Mouse (Mus musculus): Measurements from ENCODE around the gene Rasgrf1. TPM values are rescaled to one million over a fixed set of nuclear protein-coding genes. Genes with fewer than 3 reads are reported as not detected.
"Not testable (repeated sequence)": the region's sequence is repeated elsewhere in the genome, so short reads cannot be mapped to it uniquely, and the experiment has no call there.

Gene Rasgrf1
- total RNA-seq, 2 experiments from 2014 or later = not detected

DNA sequence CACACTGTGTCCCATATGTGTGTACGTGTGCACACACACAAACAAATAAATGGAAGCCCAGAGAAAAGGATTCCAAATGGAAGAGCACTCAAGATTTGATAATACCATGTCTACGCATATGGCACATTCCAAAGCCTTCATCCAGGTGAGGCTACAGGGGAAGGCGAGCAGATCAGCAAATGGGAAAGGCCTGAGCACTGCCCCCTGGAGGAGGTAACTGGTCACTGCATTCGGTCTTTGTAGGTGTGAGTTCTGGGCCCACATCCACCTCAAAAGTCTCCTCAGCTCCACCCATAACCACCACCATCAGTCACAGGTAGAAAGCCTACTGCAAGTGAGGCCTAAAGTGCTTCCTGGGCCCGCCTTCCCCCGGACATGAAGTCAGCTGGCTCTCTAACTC is 118.0 kb downstream of the Rasgrf1 start:
- DNase-seq = no peak
- intact Hi-C loops (cut with DNase I) = no loop called here

DNA sequence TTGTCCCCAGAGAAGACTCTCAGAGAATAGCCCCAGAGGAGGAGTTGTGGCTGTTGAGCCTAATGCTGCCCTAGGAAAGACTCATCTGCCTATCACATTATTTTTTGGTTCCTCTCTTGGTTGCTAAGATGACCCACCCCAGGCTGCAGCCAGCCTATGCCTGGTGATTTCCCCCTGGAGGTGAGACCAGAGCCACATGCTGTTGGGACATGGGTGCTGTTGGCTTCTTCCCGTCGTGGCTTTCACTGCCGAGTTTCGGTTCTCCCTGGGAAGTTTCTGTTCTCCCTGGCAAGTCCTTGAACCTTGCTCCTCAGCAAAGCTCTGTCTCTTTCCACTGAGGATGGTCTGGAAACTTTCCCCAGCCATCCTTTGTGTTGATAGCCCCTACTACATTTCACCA is 124.2 kb downstream of the Rasgrf1 start:
- no peak for DNase-seq
- intact Hi-C loops (cut with DNase I) = no loop called here

DNA sequence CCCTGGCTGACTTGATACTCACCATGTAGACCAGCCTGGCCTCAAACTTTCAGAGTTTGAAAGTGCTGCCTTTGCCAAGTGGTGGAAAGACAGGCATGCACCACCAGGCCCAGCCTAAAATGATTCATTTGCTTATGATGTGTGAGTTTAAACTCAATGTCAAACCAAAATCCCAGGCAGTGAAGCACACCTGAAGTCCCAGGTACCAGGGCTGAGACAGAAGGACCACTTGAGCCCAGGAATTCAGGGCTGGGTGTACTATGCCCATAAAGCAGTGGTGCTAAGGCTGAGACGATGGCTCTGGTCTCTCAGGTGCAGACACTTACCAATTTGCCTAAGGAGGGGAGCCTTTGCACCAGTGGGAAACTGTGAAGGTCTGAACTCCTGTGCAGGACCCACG is 125.5 kb downstream of the Rasgrf1 start:
- intact Hi-C loops (cut with DNase I) = no loop called here
- no peak for DNase-seq

DNA sequence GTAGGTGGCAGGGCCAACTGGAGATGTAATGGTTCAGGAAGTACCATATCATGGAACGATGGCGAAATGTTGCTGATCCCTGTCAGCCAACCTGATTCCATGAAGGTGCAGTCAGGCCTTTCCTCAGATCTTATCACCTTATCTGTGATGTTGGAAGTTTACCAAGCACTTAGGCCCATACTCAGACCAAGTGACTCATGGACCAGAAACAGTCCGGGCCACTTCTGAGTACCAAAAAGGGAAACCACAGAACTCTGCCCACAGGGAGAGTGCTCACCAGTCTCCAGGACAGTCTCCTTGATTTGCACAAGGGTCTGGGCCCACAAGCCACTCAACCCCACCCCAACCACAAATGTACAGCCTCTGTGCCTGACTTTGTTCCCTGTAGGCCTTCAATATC is 126.1 kb downstream of the Rasgrf1 start:
- intact Hi-C loops (cut with DNase I) = no loop called here
- DNase-seq = no peak

DNA sequence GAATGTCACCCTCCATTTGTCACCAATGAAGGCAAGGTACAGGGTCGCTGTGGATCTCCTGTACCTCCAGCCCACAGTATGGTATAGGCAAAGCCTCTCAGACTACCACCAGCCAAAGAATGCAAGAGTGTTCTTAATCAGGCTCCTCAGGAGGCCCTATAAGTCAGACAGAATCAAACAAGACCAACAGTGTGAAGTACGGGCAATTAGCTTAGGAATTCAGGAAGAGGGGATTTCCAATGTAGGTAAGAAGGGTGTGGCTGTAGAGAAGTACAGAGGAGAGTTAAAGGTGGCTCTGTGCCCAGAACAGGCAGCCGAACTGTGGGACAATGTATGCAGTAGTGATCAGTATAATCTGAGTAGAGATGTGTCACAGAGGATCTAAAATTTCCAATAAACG is 126.6 kb downstream of the Rasgrf1 start:
- DNase-seq = no peak
- intact Hi-C loops (cut with DNase I) = no loop called here

DNA sequence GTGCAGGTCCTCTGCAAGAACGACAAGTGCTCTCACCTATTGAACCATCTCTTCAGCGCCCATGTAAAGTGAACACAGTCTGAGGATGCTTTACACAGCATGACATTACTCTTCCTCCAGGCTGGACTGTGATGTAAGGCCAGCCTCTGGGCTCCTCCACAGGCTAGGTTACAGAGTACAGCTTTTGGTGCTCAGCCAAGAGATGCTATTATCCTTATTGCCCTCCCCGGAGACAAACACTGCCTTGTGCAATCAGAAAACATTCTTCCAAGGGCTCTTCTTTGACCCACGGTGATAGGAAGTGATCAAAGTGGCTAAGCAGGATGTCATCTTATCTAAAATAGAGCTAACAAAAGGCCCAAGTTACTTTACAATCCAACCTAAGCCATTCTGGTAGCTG is 128.8 kb downstream of the Rasgrf1 start:
- intact Hi-C loops (cut with DNase I) = no loop called here
- no peak for DNase-seq

DNA sequence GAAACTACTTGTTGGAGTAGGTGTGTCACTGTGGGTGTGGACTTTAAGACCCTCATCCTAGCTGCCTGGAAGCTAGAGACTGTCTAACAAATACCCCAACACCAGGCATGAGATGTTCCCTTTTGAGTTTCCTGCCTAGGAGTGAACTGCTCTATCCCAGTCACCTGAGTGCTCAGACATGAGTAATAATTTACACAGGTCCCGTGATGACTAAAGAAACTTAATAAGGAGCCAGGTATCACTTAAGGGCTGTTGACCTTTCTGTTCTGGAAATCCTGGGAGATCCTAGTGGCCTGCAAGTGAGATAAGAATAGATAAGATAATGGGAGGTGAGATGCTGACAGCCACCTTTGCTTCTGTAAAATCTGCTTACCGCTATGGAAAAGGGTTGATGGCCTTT is 131.2 kb downstream of the Rasgrf1 start:
- intact Hi-C loops (cut with DNase I) = no loop called here
- no peak for DNase-seq

DNA sequence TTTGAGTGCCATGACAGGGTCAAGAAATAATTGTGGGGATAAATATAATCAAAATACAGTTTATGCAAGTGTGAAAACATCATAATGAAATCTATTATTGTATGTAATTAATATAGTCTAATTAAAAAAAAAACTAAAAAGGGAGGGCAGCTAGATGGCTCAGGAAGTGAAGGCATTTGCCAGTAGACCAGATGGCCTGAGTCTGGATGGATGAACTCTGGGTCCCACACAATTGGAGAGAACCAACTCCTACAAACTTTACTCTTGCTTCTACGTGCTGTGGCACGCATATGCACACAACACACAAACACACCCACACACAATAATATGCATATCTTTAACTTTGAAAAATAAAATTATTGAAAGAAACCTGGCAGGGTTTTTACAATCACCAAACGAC is 131.8 kb downstream of the Rasgrf1 start:
- intact Hi-C loops (cut with DNase I) = no loop called here
- DNase-seq = no peak

DNA sequence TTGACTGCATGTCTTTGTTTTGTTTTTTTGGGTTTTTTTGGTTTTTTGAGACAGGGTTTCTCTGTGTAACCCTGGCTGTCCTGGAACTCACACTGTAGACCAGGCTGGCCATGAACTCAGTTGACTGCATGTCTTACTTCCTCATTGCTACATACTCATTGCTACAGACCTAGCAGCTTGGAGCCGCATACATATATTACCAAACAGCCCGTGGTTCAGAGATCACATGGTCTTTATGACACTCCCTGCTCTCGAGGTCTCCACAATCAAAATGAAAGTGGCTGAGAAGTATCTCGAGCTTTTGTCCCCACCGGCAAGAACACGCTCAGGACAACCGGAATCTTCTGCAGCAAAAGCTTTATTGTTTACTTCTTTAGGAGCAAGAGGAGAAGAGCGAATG is 133.2 kb downstream of the Rasgrf1 start:
- intact Hi-C loops (cut with DNase I); DNase-seq: not testable (repeated sequence)

- intact Hi-C loops (cut with DNase I) = no loop called here
- DNase-seq = no peak
These were observed 135.5 kb downstream of the Rasgrf1 start for GRCm38 (mm10) chr9:90045191-90045590.

GRCm38 (mm10) chr9:90047937-90048627 is 138.4 kb downstream of the Rasgrf1 start:
- no peak for DNase-seq
- intact Hi-C loops (cut with DNase I) = no loop called here

DNA sequence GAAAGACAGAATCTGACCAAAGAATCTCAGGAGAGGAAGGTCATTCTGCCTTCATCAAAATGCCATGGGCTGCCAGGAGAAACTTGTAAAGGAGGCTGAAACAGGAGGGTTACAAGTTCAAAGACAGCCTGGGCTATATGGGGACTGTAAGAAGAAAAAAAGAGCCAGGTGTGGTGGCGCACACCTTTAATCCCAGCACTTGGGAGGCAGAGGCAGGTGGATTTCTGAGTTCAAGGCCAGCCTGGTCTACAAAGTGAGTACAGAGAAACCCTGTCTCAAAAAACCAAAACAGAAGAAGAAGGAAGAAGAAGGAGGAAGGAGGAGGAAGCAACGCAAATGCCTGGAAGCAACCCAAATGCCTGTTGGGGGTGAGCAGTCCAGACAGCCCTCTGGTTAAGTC is 144.1 kb downstream of the Rasgrf1 start, which contains the start of gene Ctsh:
TSS of gene Ctsh (plus strand) at position 301 of the 400 bp plus-strand sequence.
- no peak for DNase-seq
- intact Hi-C loops (cut with DNase I) = no loop called here

- intact Hi-C loops (cut with DNase I) = no loop called here
- peak; percentile 45 to 56 for DNase-seq
These were observed 144.8 kb downstream of the Rasgrf1 start for GRCm38 (mm10) chr9:90054371-90055145.

DNA sequence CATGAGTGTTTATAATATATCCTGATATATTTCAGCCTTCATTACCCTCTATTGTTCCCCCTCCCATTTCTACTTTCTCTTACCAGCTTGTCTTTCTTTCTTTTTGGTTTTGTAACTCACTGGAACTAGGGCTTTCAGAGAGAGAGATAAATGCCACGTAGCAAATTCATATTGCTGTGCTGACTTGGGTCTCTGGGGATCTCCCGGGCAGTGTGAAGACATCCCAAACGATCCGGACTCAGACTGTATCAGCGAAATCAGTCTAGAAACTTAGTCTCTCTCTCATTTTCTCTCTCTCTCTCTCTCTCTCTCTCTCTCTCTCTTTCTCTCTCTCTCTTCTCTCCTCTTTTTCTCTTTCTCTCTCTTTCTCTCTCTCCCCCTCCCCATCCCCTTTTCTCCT is 145.7 kb downstream of the Rasgrf1 start:
- intact Hi-C loops (cut with DNase I) = no loop called here
- no peak for DNase-seq

DNA sequence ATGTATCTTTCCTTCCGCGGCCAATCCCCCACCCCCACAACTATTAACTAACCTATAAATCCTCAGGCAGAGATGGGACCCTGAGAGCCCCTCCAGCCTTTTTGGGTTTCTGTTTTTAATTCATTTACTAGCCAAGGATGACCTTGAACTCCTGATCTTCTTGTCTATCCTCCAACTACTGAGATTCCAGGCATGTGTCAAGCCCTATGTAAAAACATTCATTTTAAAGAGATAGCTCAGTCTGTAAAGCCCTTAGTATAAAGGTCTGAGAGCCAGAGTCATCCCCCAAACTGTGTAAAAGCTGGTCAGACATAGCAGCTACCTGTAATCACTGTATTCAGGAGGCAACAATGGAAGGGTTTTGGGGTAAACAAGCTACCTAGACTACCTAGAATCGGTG is 146.2 kb downstream of the Rasgrf1 start:
- no peak for DNase-seq
- intact Hi-C loops (cut with DNase I) = no loop called here

- intact Hi-C loops (cut with DNase I) = no loop called here
- no peak for DNase-seq
These were observed 147.0 kb downstream of the Rasgrf1 start for GRCm38 (mm10) chr9:90056716-90057115.

GRCm38 (mm10) chr9:90059828-90060573 is 150.3 kb downstream of the Rasgrf1 start:
- intact Hi-C loops (cut with DNase I) = no loop called here
- no peak for DNase-seq

DNA sequence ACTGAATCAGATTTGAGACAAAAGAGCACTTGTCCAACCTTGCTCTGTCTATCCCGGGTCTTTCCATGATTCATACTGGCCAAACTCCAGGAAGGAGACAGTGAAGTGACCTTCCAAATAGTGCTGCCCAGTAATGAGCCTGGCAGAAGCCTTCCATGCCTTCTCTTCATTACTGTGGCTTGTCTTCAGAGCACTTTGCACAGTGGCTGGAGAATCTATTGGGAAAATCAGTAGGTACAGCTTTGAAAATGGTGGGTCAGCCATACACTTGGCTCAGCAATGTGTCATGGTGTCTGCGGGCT is 150.8 kb downstream of the Rasgrf1 start:
- no peak for DNase-seq
- intact Hi-C loops (cut with DNase I) = no loop called here

- DNase-seq; intact Hi-C loops (cut with DNase I): not testable (repeated sequence)
These were observed 151.2 kb downstream of the Rasgrf1 start for GRCm38 (mm10) chr9:90060932-90061331.

- intact Hi-C loops (cut with DNase I) = no loop called here
- DNase-seq = no peak
These were observed 157.6 kb downstream of the Rasgrf1 start for GRCm38 (mm10) chr9:90067341-90067740.

DNA sequence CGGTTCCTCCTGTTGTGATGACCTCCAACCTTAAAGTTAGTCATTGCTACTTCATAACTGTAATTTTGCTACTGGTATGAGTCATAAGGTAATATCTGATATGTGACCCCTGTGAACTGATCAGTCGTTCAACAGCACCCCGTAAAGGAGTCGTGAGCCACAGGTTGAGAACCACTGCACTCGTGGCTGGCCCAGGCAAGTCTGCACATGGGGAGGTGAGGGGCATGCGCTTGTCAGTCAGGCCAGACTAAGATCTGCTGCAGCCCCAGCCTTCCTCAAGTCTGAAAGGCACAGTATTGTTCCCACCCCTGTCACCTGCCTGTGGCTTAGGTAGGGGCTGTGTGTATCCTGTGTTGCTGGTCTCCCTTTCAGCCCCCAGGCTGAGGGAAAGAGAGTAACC is 159.1 kb downstream of the Rasgrf1 start:
- DNase-seq = no peak
- intact Hi-C loops (cut with DNase I) = no loop called here

- DNase-seq = no peak
- intact Hi-C loops (cut with DNase I) = no loop called here
These were observed 159.8 kb downstream of the Rasgrf1 start for GRCm38 (mm10) chr9:90069485-90069884.
